Mouse (Mus musculus) MEL (cell line): Measurements from ENCODE around the gene Tex30. TPM values are rescaled to one million over a fixed set of nuclear protein-coding genes. Genes with fewer than 3 reads are reported as not detected.
A peak's percentile ranks its signal among the peaks of the same experiment; 100 is the strongest.

ENCODE experiments used
- DNase-seq: peaks from one replicate; pipeline ENCODE4 v3.0.0; 2011; ENCODE audit warnings: low read depth, low spot score
- H3K27ac ChIP-seq: 2 replicates; pipeline ENCODE4 v1.5.1; 2012; ENCODE audit warnings: low read depth, mild to moderate bottlenecking, control low read depth, low read length, moderate library complexity; ENCODE audit not compliant: control insufficient read depth
- H3K27me3 ChIP-seq, 2 experiments: fragments of 150-350 bp in 1 of 2; sonication (generic) in 1 of 2; 2 replicates each; pipeline ENCODE4 v1.6.1; 2012; ENCODE audit warnings: low read length in 2 of 2, mild to moderate bottlenecking in 2 of 2, improper control_type of control experiment in 1 of 2, moderate library complexity in 1 of 2; ENCODE audit not compliant: insufficient read depth in 2 of 2, control insufficient read depth in 1 of 2
- H3K36me3 ChIP-seq, 2 experiments: 2 replicates each; pipeline ENCODE4 v1.6.1; 2012 to 2014; ENCODE audit warnings: low read length in 2 of 2, improper control_type of control experiment in 1 of 2, inconsistent platforms in 1 of 2, mild to moderate bottlenecking in 1 of 2; ENCODE audit not compliant: insufficient read depth in 2 of 2, control insufficient read depth in 1 of 2
- H3K4me1 ChIP-seq, 2 experiments: fragments of 150-350 bp in 1 of 2; sonication (generic) in 1 of 2; 2 replicates each; pipeline ENCODE4 v1.6.1; 2012; ENCODE audit warnings: low read length in 2 of 2, improper control_type of control experiment in 1 of 2, mild to moderate bottlenecking in 1 of 2; ENCODE audit not compliant: insufficient read depth in 2 of 2, control insufficient read depth in 1 of 2
- H3K4me3 ChIP-seq, 2 experiments: fragments of 150-350 bp in 1 of 2; sonication (generic) in 1 of 2; 2 replicates each; pipeline ENCODE4 v1.5.1; 2012; ENCODE audit warnings: low read depth in 2 of 2, low read length in 2 of 2, mild to moderate bottlenecking in 2 of 2, moderate library complexity in 2 of 2, control low read depth in 1 of 2, improper control_type of control experiment in 1 of 2; ENCODE audit not compliant: control insufficient read depth in 1 of 2, insufficient read depth in 1 of 2
- H3K79me2 ChIP-seq: 2 replicates; pipeline ENCODE4 v1.6.1; 2012; ENCODE audit warnings: mild to moderate bottlenecking, low read length, moderate library complexity; ENCODE audit not compliant: control insufficient read depth, poor library complexity, insufficient read depth
- H3K9ac ChIP-seq: 2 replicates; pipeline ENCODE4 v1.6.1; 2012; ENCODE audit warnings: low read depth, mild to moderate bottlenecking, control low read depth, low read length, moderate library complexity; ENCODE audit not compliant: control insufficient read depth, poor library complexity, severe bottlenecking
- H3K9me3 ChIP-seq: fragments of 150-350 bp; sonication (generic); replicated peaks from 2 replicates; pipeline ENCODE4 v1.6.1; 2012; ENCODE audit warnings: mild to moderate bottlenecking, low read length, improper control_type of control experiment, moderate library complexity; ENCODE audit not compliant: insufficient read depth
- BHLHE40 ChIP-seq: IDR thresholded peaks from 2 replicates; pipeline ENCODE4 v1.6.1; 2012; ENCODE audit warnings: low read depth, mild to moderate bottlenecking, inconsistent platforms, low read length, improper control_type of control experiment, borderline replicate concordance
- CHD1 ChIP-seq: IDR thresholded peaks from 2 replicates; pipeline ENCODE4 v1.6.1; 2012; ENCODE audit warnings: low read depth, mild to moderate bottlenecking, inconsistent platforms, low read length, improper control_type of control experiment
- CHD2 ChIP-seq: IDR thresholded peaks from 2 replicates; pipeline ENCODE4 v1.6.1; 2011; ENCODE audit warnings: low read length, improper control_type of control experiment
- CTCF ChIP-seq, 3 experiments: IDR thresholded peaks in 2 of 3; conservative IDR thresholded peaks in 1 of 3; 2 replicates each; pipeline ENCODE4 v1.5.1; 2011 to 2012; ENCODE audit warnings: low read length in 3 of 3, low read depth in 2 of 3, mild to moderate bottlenecking in 2 of 3, improper control_type of control experiment in 1 of 3, inconsistent platforms in 1 of 3, mixed read lengths in 1 of 3, moderate library complexity in 1 of 3; ENCODE audit not compliant: control insufficient read depth in 1 of 3, insufficient read depth in 1 of 3, poor library complexity in 1 of 3, severe bottlenecking in 1 of 3
- EP300 ChIP-seq, 2 experiments: IDR thresholded peaks; 2 replicates each; pipeline ENCODE4 v1.6.1; 2011; ENCODE audit warnings: improper control_type of control experiment in 2 of 2, low read length in 2 of 2, low read depth in 1 of 2, mild to moderate bottlenecking in 1 of 2
- ETS1 ChIP-seq: IDR thresholded peaks from 2 replicates; pipeline ENCODE4 v1.6.1; 2012; ENCODE audit warnings: low read depth, mild to moderate bottlenecking, inconsistent platforms, low read length, improper control_type of control experiment, moderate library complexity
- GABPA ChIP-seq: IDR thresholded peaks from 2 replicates; pipeline ENCODE4 v1.6.1; 2012; ENCODE audit warnings: low read depth, mild to moderate bottlenecking, inconsistent platforms, low read length, improper control_type of control experiment, moderate library complexity
- GATA1 ChIP-seq: IDR thresholded peaks from 2 replicates; pipeline ENCODE4 v1.6.1; 2011; ENCODE audit warnings: low read depth, low read length, improper control_type of control experiment
- HCFC1 ChIP-seq: IDR thresholded peaks from 2 replicates; pipeline ENCODE4 v1.6.1; 2012; ENCODE audit warnings: low read depth, mild to moderate bottlenecking, inconsistent platforms, low read length, improper control_type of control experiment, moderate library complexity
- JUND ChIP-seq: IDR thresholded peaks from 2 replicates; pipeline ENCODE4 v1.6.1; 2011; ENCODE audit warnings: low read depth, mild to moderate bottlenecking, improper control_type of control experiment, low read length
- KAT2A ChIP-seq: conservative IDR thresholded peaks from 2 replicates; pipeline ENCODE4 v1.6.1; 2012; ENCODE audit warnings: low read depth, low read length, improper control_type of control experiment, inconsistent platforms
- MAZ ChIP-seq: IDR thresholded peaks from 2 replicates; pipeline ENCODE4 v1.6.1; 2012; ENCODE audit warnings: low read depth, mild to moderate bottlenecking, inconsistent platforms, low read length, improper control_type of control experiment
- MYB ChIP-seq: IDR thresholded peaks from 2 replicates; pipeline ENCODE4 v1.6.1; 2011; ENCODE audit warnings: mild to moderate bottlenecking, low read depth, low read length, improper control_type of control experiment
- MYC ChIP-seq: IDR thresholded peaks from 2 replicates; pipeline ENCODE4 v1.6.1; 2011; ENCODE audit warnings: low read depth, mild to moderate bottlenecking, low read length, improper control_type of control experiment, moderate library complexity
- NELFE ChIP-seq: IDR thresholded peaks from 2 replicates; pipeline ENCODE4 v1.6.1; 2011; ENCODE audit warnings: low read depth, low read length, improper control_type of control experiment
- NRF1 ChIP-seq: IDR thresholded peaks from 2 replicates; pipeline ENCODE4 v1.6.1; 2014; ENCODE audit warnings: low read depth, mild to moderate bottlenecking, inconsistent platforms, low read length, improper control_type of control experiment, moderate library complexity; ENCODE audit not compliant: poor library complexity, insufficient read depth, severe bottlenecking
- POLR2A ChIP-seq, 2 experiments: IDR thresholded peaks; 2 replicates each; pipeline ENCODE4 v1.6.1; 2011 to 2012; ENCODE audit warnings: low read length in 2 of 2, mild to moderate bottlenecking in 2 of 2, control low read depth in 1 of 2, improper control_type of control experiment in 1 of 2, low read depth in 1 of 2, moderate library complexity in 1 of 2; ENCODE audit not compliant: control insufficient read depth in 1 of 2, insufficient read depth in 1 of 2, poor library complexity in 1 of 2
- RAD21 ChIP-seq: IDR thresholded peaks from 2 replicates; pipeline ENCODE4 v1.6.1; 2011; ENCODE audit warnings: mild to moderate bottlenecking, low read depth, low read length, improper control_type of control experiment
- RCOR1 ChIP-seq: IDR thresholded peaks from 2 replicates; pipeline ENCODE4 v1.6.1; 2012; ENCODE audit warnings: low read depth, mild to moderate bottlenecking, inconsistent platforms, low read length, improper control_type of control experiment
- SIN3A ChIP-seq: IDR thresholded peaks from 2 replicates; pipeline ENCODE4 v1.6.1; 2012; ENCODE audit warnings: low read length, improper control_type of control experiment, inconsistent platforms
- SMC3 ChIP-seq: IDR thresholded peaks from 2 replicates; pipeline ENCODE4 v1.6.1; 2011; ENCODE audit warnings: low read depth, low read length, improper control_type of control experiment
- TAL1 ChIP-seq: IDR thresholded peaks from 2 replicates; pipeline ENCODE4 v1.6.1; 2012; ENCODE audit warnings: mild to moderate bottlenecking, inconsistent platforms, low read length, moderate library complexity, mixed read lengths
- TBP ChIP-seq: IDR thresholded peaks from 2 replicates; pipeline ENCODE4 v1.8.0; 2011; ENCODE audit warnings: low read depth, low read length, improper control_type of control experiment
- TCF12 ChIP-seq: IDR thresholded peaks from 2 replicates; pipeline ENCODE4 v1.6.1; 2014; ENCODE audit warnings: low read depth, mild to moderate bottlenecking, inconsistent platforms, low read length, improper control_type of control experiment, moderate library complexity
- UBTF ChIP-seq: IDR thresholded peaks from 2 replicates; pipeline ENCODE4 v1.6.1; 2012; ENCODE audit warnings: low read depth, mild to moderate bottlenecking, inconsistent platforms, low read length, improper control_type of control experiment, moderate library complexity, borderline replicate concordance; ENCODE audit not compliant: insufficient read depth
- USF1 ChIP-seq: IDR thresholded peaks from 2 replicates; pipeline ENCODE4 v1.6.1; 2014; ENCODE audit warnings: low read depth, mild to moderate bottlenecking, inconsistent platforms, low read length, improper control_type of control experiment, moderate library complexity
- USF2 ChIP-seq, 2 experiments: IDR thresholded peaks; 2 replicates each; pipeline ENCODE4 v1.6.1; 2011 to 2012; ENCODE audit warnings: improper control_type of control experiment in 2 of 2, low read length in 2 of 2, borderline replicate concordance in 1 of 2, inconsistent platforms in 1 of 2, low read depth in 1 of 2, mild to moderate bottlenecking in 1 of 2; ENCODE audit not compliant: insufficient read depth in 1 of 2
- ZNF384 ChIP-seq: IDR thresholded peaks from 2 replicates; pipeline ENCODE4 v1.6.1; 2012; ENCODE audit warnings: low read depth, mild to moderate bottlenecking, inconsistent platforms, low read length, improper control_type of control experiment
- polyA plus RNA-seq, 2 experiments: library from polyadenylated mRNA; stranded (reverse) in 1 of 2; unstranded in 1 of 2; fragments of >175 nt in 1 of 2; fragments of >200 nt in 1 of 2; gene quantifications; 2 replicates each; pipeline versions ENCODE4 v1.2.1 to v1.2.4; 2012; ENCODE audit warnings: low replicate concordance in 2 of 2, low read depth in 1 of 2; ENCODE audit not compliant: insufficient read length in 2 of 2, insufficient read depth in 1 of 2, missing spikeins in 1 of 2
- total RNA-seq: library from RNA; depleted of rRNA; stranded (reverse); fragments of 300-350 nt; gene quantifications from 2 replicates; pipeline ENCODE4 v1.2.3, GENCODE M21; 2012

Tex30 gene
- total and polyA plus RNA-seq, 3 experiments = 88.2 to 115 TPM; not detected in 1

GRCm38 (mm10) chr1:44147563-44148381 lies 45.5 kb upstream of the Tex30 start, which contains the start of gene Ercc5 (continued):
- no peak for TF ChIP-seq USF2 (IDR thresholded peaks at IDR 0.05; ENCODE audit: borderline replicate concordance in 1 of 2, insufficient read depth in 1 of 2, low read depth in 1 of 2, low read length in 2 of 2)
- TF ChIP-seq RCOR1 = 0 out of 2 replicates have a peak, but pooled peaks have one; percentile 29
- no peak for TF ChIP-seq SMC3
- peak; percentile 54 for TF ChIP-seq TBP
- no peak; the same call in 1 of the 2 replicates for TF ChIP-seq MYC
- no peak for TF ChIP-seq GATA1
- TF ChIP-seq JUND = no peak
- TF ChIP-seq RAD21 = no peak
- TF ChIP-seq HCFC1 = peak; percentile 75
- TF ChIP-seq GABPA = no peak
- TF ChIP-seq SIN3A = peak; percentile 70
- 0 out of 2 replicates have a peak, but pooled peaks have one; percentile 34 for TF ChIP-seq TCF12
- TF ChIP-seq USF1 = no peak
- TF ChIP-seq CTCF (IDR thresholded peaks at IDR 0.05 in 2 of 3, conservative IDR thresholded peaks at IDR 0.05 in 1 of 3; ENCODE audit: control insufficient read depth in 1 of 3, insufficient read depth in 1 of 3, low read depth in 2 of 3, low read length in 3 of 3, poor library complexity in 1 of 3, severe bottlenecking in 1 of 3) = no peak
- TF ChIP-seq UBTF = no peak
- 0 out of 2 replicates have a peak, but pooled peaks have one; percentile 22 for TF ChIP-seq CHD2
- TF ChIP-seq EP300 (IDR thresholded peaks at IDR 0.05; ENCODE audit: low read depth in 1 of 2, low read length in 2 of 2) = no peak
- TF ChIP-seq BHLHE40 = no peak
- TF ChIP-seq KAT2A = no peak
- peak; percentile 86 for TF ChIP-seq NELFE
- no peak for TF ChIP-seq MYB
- TF ChIP-seq POLR2A (IDR thresholded peaks at IDR 0.05; ENCODE audit: control insufficient read depth in 1 of 2, insufficient read depth in 1 of 2, low read depth in 1 of 2, low read length in 2 of 2, poor library complexity in 1 of 2) = peak; percentile 88 to 89
- TF ChIP-seq TAL1 = no peak

GRCm38 (mm10) chr1:44142747-44143146 lies 40.5 kb upstream of the Tex30 start:
- H3K9ac ChIP-seq = no peak overlapping the region
- peaks cover 5 to 18% of the 10 kb centered on the region in 2 experiments for H3K4me1 ChIP-seq
- H3K27ac ChIP-seq = no peak overlapping the region
- no peak overlapping the region for H3K4me3 ChIP-seq
- H3K79me2 ChIP-seq = no peaks in the 10 kb centered on the region
- no peak for TF ChIP-seq GABPA
- no peak for TF ChIP-seq ETS1
- no peak for TF ChIP-seq ZNF384
- no peak for TF ChIP-seq NRF1
- no peak for TF ChIP-seq GATA1
- no peak for TF ChIP-seq EP300 (IDR thresholded peaks at IDR 0.05; ENCODE audit: low read depth in 1 of 2, low read length in 2 of 2)
- no peak for TF ChIP-seq MAZ
- TF ChIP-seq CHD1 = no peak
- DNase-seq = no peak
- H3K9me3 ChIP-seq = no peaks in the 10 kb centered on the region
- no peaks in the 10 kb centered on the region for H3K27me3 ChIP-seq
- peaks cover 0 to 23% of the 10 kb centered on the region in 2 experiments; a peak in 3 of 4 replicates for H3K36me3 ChIP-seq
